Mouse (Mus musculus): ENCODE results near the gene Rpgrip1l.

DNA sequence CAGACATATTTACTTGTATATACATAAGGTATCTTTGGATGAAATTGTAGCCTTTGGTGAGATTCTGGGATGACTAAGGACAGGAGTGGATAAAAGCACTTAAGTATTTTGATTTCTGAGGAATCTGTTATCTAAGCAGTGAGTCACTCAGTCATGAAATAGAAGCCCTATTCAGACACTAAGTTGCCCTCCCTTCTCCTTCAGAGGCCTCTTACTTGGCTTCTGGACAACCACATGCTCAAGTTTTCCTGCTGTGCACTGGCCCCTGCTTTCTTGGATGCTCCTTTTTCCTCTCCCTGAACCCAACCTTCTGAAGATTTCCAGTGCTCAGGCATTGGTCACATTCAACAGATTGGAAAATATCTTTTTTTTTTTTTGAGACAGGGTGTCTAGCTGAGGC, 48.5 kb downstream of the Rpgrip1l start:
- no peak for TF ChIP-seq GATA1 (IDR thresholded peaks at IDR 0.05; ENCODE audit: borderline replicate concordance, low read length)
- no peak for TF ChIP-seq FLI1 (IDR thresholded peaks at IDR 0.05; ENCODE audit: low read length)
